Mouse (Mus musculus): ENCODE results near the gene Celf1.
"Not testable (repeated sequence)": the region's sequence is repeated elsewhere in the genome, so short reads cannot be mapped to it uniquely, and the experiment has no call there.

The Celf1 gene

DNA sequence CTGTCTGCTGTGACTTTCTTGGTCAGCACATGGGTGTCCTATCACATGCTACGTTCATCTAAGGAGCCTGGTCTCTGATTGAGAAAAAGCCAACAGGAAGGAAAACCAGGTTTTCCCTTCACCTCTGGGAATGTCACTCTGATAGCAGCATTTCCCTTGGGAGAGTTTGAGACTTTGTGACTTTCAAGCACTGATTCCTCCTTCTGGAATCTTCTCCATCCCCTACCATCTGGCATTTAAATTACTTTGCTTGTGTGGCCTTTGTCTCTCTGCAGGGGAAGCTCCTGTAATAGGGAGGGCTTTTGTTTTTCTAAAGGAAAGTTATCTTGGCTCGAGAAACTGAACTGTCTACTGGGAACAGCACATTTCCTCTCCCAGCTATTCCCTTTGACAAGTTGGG lies 82.9 kb downstream of the Celf1 start:
- DNase-seq (ENCODE audit: low spot score), result no peak

DNA sequence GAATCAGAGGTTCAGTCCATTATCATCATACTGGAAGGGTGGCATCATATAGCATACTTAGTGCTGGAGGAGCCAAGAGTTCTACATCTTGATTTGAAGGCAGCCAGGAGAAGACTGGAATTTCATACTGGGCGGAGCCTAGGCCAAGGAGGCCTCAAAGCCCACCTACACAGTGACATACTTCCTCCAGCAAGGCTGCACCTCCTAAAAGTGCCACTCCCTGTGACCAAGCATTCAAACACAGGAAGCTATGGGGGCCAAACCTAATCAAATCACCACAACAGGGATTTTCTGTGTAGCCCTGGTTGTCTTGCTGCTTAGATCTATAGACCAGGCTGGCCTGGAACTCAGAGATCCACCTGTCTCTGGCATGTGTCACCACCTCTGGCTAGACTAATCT lies 83.8 kb downstream of the Celf1 start:
- DNase-seq (ENCODE audit: low spot score), result no peak

DNA sequence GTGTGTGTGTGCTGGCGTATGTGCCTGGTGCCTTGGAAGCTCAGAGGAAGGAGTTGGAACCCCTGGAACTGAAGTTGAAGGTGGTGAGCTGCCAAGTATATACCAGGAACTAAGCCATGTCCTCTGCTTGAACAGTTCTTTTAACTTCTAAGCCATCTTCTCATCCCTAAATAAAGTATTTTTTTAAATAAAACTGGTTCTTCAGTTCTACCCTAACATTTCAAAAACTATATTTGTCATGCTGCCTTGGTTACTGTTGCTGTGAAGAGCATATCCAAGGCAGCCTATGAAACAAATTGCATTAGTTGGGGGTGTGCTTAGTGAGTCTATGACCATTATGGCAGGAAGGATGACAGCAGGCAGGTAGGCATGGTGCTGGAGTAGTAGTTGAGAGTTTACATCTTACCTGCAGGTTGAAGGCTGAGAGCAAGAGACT lies 84.9 kb downstream of the Celf1 start:
- DNase-seq (ENCODE audit: low spot score), result no peak

DNA sequence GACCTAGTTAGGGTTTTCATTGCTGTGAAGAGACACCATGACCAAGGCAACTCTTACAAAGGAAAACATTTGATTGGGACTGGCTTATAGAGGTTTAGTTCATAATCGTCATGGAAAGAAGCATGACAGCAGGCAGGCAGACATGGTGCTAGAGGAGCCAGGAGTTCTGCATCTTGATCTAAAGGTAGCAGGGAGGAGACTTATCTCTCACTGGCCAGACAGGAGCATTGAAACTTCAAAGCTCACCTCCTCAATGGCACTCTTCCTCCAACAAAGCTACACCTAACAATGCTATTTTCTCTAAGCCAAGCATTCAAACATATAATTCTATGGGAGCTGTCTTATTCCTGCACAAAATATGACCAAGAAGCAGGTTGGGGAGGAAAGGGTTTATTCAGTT lies 86.3 kb downstream of the Celf1 start:
- no peak for DNase-seq (ENCODE audit: low spot score)

DNA sequence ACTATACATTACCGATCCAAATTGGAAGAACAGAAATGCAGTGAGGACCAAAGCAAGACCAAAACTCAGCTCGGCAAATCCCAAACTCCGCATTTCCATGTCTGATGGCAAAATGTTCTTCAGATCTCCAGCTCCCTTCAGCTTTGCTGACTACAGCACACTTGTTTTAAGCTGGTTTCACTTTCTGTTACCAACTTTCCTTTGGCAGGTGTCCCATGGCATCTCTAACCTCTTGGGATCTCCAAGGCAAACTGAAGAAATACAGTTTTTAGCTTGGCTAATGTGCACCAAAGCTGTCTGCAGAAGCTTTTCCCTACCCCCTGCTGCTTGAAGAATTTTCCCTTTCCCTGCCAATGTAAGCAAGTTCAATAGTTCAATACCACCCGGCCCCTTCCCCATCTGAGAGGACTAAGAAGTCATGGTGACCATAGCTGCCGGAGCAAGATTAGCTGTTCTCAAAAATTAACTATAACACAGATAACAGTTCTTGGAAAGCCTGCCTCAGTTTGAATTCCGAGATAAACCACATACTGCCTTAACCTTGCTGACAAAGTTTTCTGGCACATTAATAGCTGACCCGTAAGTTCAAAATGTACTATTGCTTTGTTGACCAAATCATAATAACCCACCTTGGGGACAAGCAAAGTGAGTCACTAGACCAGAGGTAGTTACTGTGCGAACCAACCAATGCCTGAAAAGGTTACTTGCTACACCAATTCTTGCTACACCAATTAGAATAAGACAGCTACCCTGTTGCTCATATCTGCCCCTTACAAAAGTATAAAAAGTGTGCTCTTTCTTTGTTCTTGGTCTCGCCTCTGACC lies 87.4 kb downstream of the Celf1 start:
- DNase-seq (ENCODE audit: low spot score), result peak; percentile 38

DNA sequence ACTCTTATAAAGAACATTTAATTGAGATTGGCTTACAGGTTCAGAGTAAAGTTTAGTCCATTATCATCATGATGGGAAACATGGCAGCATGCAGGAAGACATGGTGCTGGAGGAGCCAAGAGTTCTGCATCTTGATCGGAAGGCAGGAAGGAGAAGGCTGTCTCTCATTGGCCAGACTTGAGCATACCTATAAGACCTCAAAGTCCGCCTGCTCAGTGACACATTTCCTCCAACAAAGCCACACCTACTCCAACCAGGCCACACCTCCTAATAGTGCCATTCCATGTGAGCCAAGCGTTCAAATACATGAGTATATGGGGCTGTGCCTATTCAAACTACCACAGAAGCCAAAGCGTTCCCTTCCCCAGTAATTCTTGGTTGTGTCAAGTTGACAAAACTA lies 91.0 kb downstream of the Celf1 start:
- no peak for DNase-seq (ENCODE audit: low spot score)

DNA sequence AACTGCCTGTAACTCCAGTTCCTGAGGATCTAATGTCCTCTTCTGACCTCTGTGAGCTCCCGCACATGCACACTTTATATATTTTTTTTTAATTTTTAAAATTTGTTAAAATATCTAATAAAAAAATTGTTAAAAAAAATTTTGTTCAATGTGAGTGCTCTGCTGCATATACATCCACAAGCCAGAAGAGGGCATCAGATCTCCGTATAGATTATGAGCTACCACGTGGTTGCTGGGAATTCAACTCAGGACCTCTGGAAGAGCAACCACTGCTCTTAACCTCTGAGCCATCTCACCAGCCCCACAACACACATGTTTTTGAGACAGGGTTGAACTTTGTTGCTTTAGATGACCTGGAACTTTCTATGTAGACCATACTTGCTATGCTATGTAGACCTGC lies 92.8 kb downstream of the Celf1 start:
- DNase-seq (ENCODE audit: low spot score), result no peak

DNA sequence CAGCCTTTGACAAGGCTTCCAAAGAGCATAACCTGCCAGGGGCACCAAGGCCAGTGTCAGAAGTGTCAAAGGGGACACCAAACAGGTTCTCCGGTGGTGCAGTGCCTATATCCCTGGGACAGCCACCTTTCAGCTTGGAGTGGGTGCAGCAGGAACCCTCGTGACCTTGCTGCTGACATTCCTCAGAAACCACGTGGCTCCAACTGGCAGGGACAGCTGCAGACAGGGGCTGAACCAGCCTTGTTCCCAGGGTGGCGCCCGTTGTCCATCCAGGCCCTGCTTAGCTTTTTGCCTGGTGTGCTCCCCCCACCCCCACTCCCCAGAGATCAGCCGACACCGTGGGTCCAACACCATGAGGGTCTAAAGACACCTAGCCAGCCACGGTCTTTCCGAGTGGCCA lies 95.2 kb downstream of the Celf1 start, which contains the start of gene Rapsn:
Gene Rapsn, plus strand, starts transcription at position 236 of the 400 bp plus-strand sequence.
- no peak for DNase-seq (ENCODE audit: low spot score)

DNA sequence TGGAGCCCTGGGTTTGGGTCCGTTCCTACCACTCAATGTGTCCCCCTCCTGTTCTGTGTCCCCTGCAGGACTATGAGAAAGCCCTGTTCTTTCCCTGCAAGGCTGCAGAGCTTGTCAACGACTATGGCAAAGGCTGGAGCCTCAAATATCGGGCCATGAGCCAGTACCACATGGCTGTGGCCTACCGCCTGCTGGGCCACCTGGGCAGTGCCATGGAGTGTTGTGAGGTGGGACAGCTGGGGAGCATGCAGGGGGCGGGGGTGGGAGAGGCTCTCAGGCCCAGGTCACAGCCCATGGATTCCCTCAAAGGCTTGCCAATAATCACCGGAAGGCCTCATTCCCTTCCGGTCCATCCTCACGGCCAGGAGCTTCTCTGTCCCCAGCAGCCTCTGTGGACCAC lies 101.6 kb downstream of the Celf1 start:
- DNase-seq (ENCODE audit: low spot score), result no peak

DNA sequence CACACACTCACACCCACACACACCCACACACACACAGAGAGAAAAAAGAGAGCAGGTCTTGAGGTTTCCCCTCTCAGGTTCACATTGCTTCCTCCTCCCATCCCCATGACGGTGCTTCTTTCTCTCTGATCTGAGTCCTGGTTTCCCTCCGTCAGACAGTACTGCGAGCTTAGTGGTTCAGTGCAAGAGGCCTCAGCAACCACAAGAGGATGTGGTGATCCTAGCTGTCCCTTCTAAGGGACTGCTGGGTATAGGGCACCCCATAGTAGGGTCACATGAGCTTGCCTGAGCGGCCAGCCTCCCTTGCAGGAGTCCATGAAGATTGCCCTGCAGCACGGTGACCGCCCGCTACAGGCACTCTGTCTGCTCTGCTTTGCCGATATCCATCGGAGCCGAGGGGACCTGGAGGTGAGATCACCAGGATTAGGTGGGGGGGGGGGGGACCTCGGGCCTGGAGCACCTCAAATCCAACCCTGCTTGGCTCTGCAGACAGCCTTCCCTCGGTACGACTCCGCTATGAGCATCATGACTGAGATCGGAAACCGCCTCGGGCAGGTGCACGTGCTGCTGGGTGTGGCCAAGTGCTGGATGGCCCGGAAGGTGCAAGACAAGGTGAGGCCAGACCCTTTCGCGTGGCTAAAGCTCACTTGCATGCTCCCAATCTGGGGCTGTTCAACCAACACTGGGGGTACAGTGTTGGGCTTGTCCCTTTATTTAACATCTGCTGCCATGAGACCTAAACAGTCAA lies 102.6 kb downstream of the Celf1 start:
- no peak for DNase-seq (ENCODE audit: low spot score)

DNA sequence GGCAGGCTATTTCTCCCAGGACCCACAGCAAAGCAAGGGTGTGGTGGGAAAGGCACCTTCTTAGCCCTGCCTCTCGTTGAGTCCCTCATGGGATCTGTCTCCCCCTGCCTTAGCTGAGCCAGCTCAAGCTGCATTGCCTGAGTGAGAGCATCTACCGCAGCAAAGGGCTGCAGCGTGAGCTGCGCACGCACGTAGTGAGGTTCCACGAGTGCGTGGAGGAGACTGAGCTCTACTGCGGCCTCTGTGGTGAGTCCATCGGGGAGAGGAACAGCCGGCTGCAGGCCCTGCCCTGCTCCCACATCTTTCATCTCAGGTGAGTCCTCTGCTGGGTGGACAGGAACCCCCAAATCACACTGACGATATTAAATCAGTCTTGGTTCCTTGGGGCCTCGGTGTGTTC lies 104.5 kb downstream of the Celf1 start:
- DNase-seq (ENCODE audit: low spot score), result no peak

DNA sequence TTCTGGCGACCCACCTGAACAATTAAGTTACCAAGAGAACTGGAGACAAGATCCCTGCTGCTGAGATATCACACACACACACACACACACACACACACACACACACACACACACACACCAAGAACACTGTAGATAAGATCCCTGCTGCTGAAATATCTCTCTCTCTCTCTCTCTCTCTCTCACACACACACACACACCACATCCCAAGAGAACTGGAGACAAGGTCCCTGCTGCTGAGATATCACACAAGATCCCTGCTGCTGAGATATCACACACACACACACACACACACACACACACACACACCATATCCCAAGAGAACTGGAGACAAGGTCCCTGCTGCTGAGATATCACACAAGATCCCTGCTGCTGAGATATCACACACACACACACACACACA lies 105.6 kb downstream of the Celf1 start:
- DNase-seq (ENCODE audit: low spot score), result not testable (repeated sequence)

DNA sequence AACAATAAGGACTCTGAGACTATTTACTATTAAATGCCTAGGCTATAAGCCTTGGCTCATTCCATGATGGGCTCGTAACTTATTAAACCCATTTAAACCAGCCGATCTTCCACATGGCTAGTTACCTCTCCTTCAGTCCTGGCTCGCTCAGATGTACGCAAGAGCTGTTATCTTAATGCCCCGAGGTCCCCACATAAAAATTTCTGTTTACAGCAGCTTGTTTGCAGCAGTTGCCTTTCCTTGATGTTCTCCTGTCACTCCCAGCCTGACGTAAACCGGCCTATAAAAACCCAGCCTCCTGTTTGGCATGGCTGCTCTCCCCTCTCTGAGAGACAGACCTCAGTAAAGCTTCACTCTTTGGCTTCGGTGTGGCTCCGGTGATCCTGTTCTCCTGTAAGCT lies 107.2 kb downstream of the Celf1 start:
- DNase-seq (ENCODE audit: low spot score), result no peak

DNA sequence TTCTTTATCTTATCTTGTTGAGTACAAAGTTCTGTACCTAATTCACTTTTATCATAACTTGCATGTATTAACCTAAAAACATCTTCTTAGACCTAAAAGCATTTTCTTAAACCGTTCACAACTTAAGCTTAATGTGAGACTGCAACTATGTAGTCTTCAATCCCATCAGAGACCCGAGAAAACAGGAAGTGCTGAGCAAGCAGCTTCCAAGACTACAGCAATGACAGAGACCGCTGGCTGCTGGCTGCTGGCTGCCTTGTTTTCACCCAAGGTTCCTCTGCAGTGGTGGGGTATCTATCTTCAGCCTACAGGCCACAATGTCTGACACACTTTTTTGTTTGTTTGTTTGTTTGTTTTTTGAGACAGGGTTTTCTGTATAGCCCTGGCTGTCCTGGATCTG lies 111.7 kb downstream of the Celf1 start:
- DNase-seq (ENCODE audit: low spot score), result no peak

DNA sequence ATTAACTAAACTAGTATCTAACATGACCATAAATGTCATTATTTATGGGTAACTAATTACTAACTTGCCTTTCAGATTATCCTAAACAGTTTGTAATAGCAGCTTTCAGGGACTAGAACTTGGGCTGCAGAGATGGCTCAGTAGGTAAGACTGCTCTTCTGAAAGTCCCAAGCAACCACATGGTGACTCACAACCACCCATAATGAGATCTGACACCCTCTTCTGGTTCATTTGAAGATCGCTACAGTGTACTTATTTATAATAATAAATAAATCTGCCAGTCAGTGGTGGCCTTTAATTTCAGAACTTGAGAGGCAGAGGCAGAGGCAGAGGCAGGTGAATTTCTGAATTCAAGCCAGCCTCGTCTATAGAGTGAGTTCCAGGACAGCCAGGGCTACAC lies 112.6 kb downstream of the Celf1 start:
- no peak for DNase-seq (ENCODE audit: low spot score)

DNA sequence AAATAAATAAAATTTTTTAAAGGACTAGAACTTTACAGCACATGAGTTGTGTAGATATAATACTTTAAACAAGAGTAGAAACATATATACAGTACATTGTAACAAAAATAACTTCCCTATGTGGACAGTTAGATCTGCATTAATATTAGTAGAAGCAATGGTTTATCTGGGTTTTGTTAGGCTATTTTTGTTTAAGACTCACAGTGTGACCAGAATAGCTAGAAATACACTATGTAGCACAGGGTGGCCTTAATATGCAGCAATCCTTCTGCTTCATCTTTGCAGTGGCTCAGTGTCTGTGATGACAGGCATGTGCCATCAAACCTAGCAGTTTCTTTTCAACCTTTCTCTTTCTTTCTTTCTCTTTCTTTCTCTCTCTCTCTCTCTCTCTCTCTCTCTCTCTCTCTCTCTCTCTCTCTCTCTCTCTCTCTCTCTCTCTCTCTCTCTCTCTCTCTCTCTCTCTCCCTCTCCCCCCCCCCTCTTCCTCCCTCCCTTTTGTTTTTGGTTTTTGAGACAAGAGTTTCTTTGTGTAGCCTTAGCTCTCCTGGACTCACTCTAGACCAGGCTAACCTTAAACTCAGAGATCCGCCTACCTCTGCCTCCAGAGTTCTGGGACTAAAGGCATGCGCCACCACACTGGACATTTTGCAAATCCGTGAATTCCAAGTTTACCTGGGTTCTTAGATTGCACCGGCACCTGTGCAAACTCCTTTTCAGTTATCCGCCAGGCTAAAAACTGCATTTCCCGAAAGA lies 113.2 kb downstream of the Celf1 start:
- DNase-seq (ENCODE audit: low spot score), result no peak

DNA sequence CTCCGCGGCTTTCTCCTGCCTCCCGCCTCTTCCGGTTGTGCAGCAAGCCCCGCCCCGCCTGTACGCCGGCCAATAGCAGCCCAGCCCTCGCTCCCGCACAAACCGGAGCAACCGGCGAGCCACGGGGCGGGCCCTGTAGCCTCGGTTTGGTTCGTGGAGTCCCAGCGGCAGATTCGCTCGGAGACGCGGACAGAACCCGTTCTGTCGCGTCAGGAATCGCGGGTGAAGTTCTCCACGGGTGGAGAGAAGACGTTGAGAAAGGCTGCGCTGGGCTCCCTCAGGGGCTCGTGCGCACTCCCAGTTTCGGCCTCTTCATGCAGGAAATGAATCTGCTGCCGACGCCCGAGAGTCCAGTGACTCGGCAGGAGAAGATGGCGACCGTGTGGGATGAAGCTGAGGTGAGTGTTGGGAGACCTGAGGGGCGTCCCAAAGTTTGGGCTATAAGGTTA lies 113.8 kb downstream of the Celf1 start, which contains the start of gene Psmc3:
Gene Psmc3, plus strand, starts transcription at position 76 of the 449 bp plus-strand sequence.
- peak; percentile 95 for DNase-seq (ENCODE audit: low spot score)

DNA sequence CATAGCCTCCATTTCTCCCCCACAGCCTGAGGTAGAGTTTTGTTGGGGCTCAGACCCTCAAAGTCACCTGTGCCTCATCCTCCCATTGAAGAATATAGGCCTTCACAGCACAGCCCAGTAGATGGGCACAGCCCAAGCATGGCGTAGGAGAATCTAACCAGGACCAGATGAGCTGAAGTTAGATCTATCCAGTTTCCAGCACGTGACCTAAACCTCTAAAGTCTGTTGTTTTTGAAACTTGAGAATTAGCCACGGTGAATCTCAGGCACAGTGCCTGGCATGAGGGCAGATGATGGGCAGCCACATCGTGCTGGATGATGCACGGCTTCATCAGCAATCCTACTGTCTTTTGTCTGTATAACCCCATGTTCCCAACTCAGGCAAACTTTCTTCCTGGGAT lies 118.3 kb downstream of the Celf1 start:
- DNase-seq (ENCODE audit: low spot score), result no peak

DNA sequence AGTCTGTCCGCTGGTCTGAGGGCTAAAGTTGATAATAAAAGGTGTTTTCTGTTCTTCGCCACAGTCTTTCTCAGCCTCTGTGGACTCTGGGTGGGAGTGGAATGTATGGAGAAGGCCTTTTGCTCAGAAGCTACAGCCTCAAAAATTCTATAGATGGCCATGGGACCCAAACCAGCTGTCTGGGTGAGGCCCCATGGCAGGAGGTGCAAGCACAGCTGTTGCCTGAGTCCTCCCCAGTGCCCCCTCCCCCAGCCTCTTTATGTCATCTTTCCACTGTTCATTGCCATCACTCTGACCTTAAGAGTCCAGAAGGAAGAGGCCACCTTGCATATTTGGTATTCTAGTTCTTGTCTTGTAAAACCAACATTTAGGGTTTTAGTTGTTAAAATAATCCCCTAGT lies 119.2 kb downstream of the Celf1 start:
- no peak for DNase-seq (ENCODE audit: low spot score)

DNA sequence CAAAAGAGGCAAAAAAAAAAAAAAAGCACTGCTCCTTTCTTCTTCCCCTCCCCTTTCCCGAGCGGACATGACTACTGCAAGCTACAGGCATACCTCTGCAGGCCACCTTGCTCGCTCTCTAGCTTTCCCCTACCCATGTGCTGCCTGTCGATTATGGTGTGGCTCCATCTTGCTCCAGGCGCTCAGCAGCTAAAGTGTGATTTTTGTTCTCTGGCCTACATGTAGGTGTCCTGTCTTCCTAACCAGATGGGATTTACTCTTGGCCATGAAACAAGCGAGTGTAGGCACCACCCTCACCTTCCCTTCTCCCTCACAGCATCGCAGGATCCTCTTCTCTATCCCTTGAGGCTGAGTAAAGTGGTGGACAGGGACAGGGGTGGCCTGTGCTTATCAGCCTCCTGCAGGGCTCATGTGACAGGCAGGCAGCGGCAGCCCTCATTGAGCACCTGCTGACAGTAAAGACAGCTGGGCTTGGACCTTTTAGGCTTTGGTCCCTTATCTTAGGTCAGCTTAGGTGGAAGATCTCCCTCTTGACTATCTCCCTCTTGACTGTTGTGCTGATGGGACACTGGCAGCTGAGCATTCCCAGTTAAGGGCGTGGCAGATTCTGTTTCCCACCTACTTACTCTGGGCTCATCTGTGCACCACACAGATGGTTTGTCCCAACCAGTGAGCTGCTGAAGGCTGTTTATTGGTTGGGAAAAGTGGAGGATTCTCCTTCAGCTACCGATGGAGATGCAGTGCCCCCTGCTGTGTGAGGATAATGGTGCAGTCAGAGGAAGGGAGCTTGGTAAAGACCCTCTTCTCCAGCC lies 120.6 kb downstream of the Celf1 start:
- DNase-seq (ENCODE audit: low spot score), result no peak

DNA sequence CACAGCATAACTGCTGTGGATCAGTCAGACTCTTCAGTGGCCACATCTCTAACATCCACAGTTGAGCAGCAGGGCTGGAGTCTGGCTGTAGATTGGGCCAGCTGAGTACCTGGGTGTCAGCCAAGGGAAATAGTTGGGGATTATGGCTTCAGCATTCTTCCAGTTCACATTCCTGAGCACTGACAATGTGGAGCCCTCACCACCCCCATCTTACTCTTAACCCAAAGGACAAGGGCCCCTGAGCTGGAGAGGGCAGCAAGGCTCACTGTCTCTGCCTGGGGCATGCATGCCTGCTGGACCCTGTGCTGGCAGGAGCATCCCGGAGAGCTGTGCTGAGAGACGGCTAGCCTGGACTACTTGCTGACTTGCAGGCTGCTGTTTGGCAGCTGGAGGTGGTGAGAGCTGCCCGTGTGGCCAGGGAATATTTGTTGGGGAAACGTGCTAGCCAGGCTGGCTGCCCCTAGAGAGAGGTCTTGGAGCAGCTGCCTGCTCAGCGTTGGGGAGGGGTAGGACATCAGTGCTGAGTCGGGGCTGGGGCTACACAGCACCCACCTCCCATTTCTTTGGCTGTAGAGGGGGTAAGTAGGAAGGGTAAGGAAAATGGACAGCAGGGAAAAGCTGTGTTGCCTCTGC lies 121.8 kb downstream of the Celf1 start:
- DNase-seq (ENCODE audit: low spot score), result no peak
